Mouse (Mus musculus) thymus, adult 2 months (tissue): ENCODE data around the gene 1700056E22Rik. TPM values are rescaled to one million over a fixed set of nuclear protein-coding genes. Genes with fewer than 3 reads are reported as not detected.

Source experiments
- DNase-seq: peaks from one replicate; pipeline ENCODE4 v3.0.0; 2021
- H3K27ac ChIP-seq: fragments of 200-500 bp; 2 replicates; pipeline ENCODE4 v1.5.1; 2012; ENCODE audit warnings: low read length, control low read depth; ENCODE audit not compliant: control insufficient read depth, insufficient read depth
- H3K27me3 ChIP-seq: fragments of 200-500 bp; 2 replicates; pipeline ENCODE4 v1.6.1; 2012; ENCODE audit warnings: mild to moderate bottlenecking, low read length, moderate library complexity, mixed read lengths; ENCODE audit not compliant: control insufficient read depth, insufficient read depth
- H3K36me3 ChIP-seq: fragments of 200-500 bp; 2 replicates; pipeline ENCODE4 v1.6.1; 2012; ENCODE audit warnings: mild to moderate bottlenecking, low read length, moderate library complexity; ENCODE audit not compliant: control insufficient read depth, insufficient read depth
- H3K4me1 ChIP-seq: fragments of 200-500 bp; replicated peaks from 2 replicates; pipeline ENCODE4 v1.6.1; 2012; ENCODE audit warnings: low read length; ENCODE audit not compliant: control insufficient read depth, insufficient read depth
- H3K4me3 ChIP-seq: fragments of 200-500 bp; 2 replicates; pipeline ENCODE4 v1.5.1; 2012; ENCODE audit warnings: mild to moderate bottlenecking, low read length, control low read depth, moderate library complexity; ENCODE audit not compliant: control insufficient read depth, insufficient read depth
- CTCF ChIP-seq: fragments of 200-500 bp; IDR thresholded peaks from 2 replicates; pipeline ENCODE4 v1.5.1; 2012; ENCODE audit warnings: mild to moderate bottlenecking, control low read depth, low read length, moderate library complexity, borderline replicate concordance; ENCODE audit not compliant: control insufficient read depth, poor library complexity, insufficient read depth; ENCODE audit errors: extremely low read depth
- POLR2A ChIP-seq: fragments of 200-500 bp; IDR thresholded peaks from 2 replicates; pipeline ENCODE4 v1.6.1; 2012; ENCODE audit warnings: mild to moderate bottlenecking, low read length, control low read depth, moderate library complexity; ENCODE audit not compliant: control insufficient read depth, poor library complexity, insufficient read depth; ENCODE audit errors: extremely low read depth
- WGBS: fragments of 180-500 bp; shearing (Covaris S2); methylation state at CpG from one replicate; pipeline ENCODE4 v1.1.7; 2018; 5-methylcytosine and 5-hydroxymethylcytosine counted together
- polyA plus RNA-seq: library from polyadenylated mRNA; depleted of rRNA; stranded (reverse); fragments of >200 nt; gene quantifications from 2 replicates; pipeline ENCODE4 v1.2.3, GENCODE M21; 2012

The 1700056E22Rik gene
- polyA plus RNA-seq, 1 experiment, result 5.0 TPM

DNA sequence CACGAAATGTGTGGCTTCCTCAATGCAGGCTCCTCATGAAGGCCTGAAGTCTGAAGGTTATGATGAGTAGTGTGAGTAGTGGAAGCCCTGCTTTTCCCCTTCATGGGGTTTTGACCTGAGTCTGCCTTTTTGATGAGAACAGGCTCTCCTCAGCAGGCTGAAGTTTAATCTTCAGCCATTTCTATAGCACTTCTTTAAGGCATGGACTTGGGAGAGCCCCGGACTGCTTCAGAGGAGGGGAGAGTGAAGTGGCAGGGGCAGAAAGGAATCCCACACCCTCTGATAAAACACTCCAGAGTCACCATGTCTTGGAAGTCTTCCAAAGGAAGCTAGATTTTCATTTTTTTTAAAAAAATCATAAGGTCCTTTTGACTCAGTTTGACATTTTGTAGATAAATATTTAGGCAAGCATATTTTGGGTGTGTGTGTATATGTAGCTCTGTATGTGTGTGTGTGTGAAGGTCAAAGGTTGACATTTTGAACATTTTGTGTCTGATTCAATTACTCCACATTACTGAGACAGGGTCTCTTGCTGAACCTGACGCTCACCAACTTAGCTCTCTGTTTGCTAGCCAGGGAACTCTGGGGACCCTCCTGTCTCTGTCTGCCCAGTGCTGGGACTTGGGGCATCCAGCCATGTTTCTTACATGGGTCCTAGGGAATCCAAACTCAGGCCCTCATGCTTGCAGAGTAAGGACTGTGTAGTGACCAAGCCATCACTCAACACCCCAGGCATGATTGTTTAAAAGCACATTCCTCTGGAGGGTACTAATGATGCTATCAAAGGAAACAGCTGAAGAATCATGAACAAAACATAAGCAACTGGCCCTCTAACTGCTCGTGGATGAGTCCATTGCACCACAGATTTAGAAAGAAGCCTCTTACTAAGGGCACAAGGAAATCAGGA is 27.0 kb upstream of the 1700056E22Rik start:
- 89% methylated on average over 4 of the region's 4 CpGs for WGBS
- H3K4me1 ChIP-seq, result peaks cover 24% of the 10 kb centered on the region
- TF ChIP-seq POLR2A (no peak), CTCF (no peak)

DNA sequence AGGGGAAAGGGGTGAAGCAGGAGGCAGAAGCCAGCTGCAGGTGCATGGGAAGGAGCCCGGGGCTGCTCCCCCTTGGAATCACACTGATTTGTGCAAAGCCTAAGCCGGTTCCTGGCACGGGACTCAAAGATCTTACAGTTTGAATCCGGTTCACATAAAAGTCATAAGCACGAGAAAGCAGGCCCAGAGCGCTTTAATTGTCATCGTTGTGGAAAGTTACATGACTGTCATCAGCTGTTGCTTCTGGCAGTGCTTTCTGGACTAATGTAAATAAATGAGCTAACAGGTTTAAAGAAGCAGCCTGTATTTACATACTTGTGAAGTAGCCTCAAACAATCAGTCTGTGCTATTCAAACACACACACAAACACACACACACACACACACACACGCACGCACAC is 26.3 kb upstream of the 1700056E22Rik start:
- Histone ChIP-seq H3K27ac (no peak overlapping the region), H3K4me3 (no peak overlapping the region), H3K27me3 (no peaks in the 10 kb centered on the region), H3K36me3 (peaks cover 14% of the 10 kb centered on the region; the same call in 1 of the 2 replicates), H3K4me1 (peaks cover 18% of the 10 kb centered on the region)
- no peak for TF ChIP-seq POLR2A
- no peak for TF ChIP-seq CTCF
- 78% methylated on average over 9 of the region's 9 CpGs for WGBS
- no peak for DNase-seq

More for the DNA sequence above, 27.0 kb upstream of the 1700056E22Rik start:
- Histone ChIP-seq H3K27ac (no peak overlapping the region), H3K4me3 (no peak overlapping the region), H3K36me3 (peaks cover 19% of the 10 kb centered on the region), H3K27me3 (no peaks in the 10 kb centered on the region)
- DNase-seq, result no peak

- Histone ChIP-seq H3K27me3 (no peaks in the 10 kb centered on the region), H3K27ac (no peak overlapping the region), H3K4me3 (no peak overlapping the region), H3K4me1 (peaks cover 14% of the 10 kb centered on the region), H3K36me3 (peaks cover 15% of the 10 kb centered on the region)
- WGBS, result 83% methylated on average over 3 of the region's 3 CpGs
- TF ChIP-seq CTCF (no peak), POLR2A (no peak)
- DNase-seq, result no peak
Measured at GRCm38 (mm10) chr1:184059814-184060213, 25.7 kb upstream of the 1700056E22Rik start.

DNA sequence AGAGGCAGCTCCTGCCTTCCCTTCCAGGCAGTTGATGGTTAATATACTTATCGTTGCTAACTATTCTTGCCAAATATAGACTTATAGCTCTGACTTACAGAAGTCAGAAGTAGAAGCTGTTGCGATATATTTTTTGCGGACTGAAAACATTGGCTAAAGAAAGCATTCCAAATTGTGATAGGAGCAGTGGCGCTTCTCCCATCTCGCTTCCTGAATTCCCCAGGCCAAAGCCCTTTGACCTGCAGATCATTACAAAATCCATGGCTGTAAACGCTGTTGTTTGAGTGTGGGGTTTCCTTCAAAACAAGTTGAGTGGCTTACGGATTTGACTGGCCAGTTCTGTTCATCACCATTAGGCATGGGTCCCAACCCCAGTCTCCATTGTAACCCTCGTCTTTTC is 24.1 kb upstream of the 1700056E22Rik start:
- Histone ChIP-seq H3K4me3 (no peak overlapping the region), H3K4me1 (peaks cover 5% of the 10 kb centered on the region), H3K27ac (no peak overlapping the region), H3K27me3 (no peaks in the 10 kb centered on the region), H3K36me3 (peaks cover 26% of the 10 kb centered on the region)
- DNase-seq, result no peak
- 97% methylated on average over 8 of the region's 8 CpGs for WGBS
- no peak for TF ChIP-seq POLR2A
- no peak for TF ChIP-seq CTCF

GRCm38 (mm10) chr1:184054176-184054575 is 20.1 kb upstream of the 1700056E22Rik start:
- TF ChIP-seq POLR2A (no peak), CTCF (no peak)
- Histone ChIP-seq H3K4me3 (no peak overlapping the region), H3K4me1 (peaks cover 11% of the 10 kb centered on the region; the same call in 1 of the 2 replicates), H3K27ac (no peak overlapping the region), H3K27me3 (no peaks in the 10 kb centered on the region), H3K36me3 (peaks cover 27% of the 10 kb centered on the region)
- 98% methylated on average over 2 of the region's 2 CpGs for WGBS
- no peak for DNase-seq

DNA sequence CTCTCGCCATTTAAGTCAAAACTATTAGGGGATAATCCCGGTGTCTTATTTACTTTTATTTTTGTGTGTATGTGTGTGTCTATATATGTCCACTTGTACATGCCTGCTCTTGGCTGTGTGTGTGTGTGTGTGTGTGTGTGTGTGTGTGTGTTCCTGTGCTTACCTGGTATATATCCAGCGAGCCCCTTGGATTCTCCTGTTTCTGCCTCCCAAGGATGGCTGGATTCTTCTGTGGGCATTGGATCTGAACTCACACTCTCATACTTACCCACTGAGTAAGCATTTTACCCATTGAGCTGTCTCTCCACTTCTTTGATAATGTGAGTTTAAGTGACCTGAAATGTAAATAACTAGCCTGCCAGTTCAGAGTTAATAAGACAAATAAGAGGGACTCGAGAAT is 19.6 kb upstream of the 1700056E22Rik start:
- no peak overlapping the region for H3K27ac ChIP-seq

More for the DNA sequence above, 19.6 kb upstream of the 1700056E22Rik start:
- WGBS, result 96% methylated on average over 4 of the region's 4 CpGs
- Histone ChIP-seq H3K4me3 (no peak overlapping the region), H3K36me3 (peaks cover 25% of the 10 kb centered on the region), H3K27me3 (no peaks in the 10 kb centered on the region), H3K4me1 (peaks cover 16% of the 10 kb centered on the region)
- no peak for TF ChIP-seq POLR2A
- no peak for TF ChIP-seq CTCF
- DNase-seq, result no peak
